Mouse (Mus musculus): ENCODE data around the gene Ano1. TPM values are rescaled to one million over a fixed set of nuclear protein-coding genes. Genes with fewer than 3 reads are reported as not detected.

Gene Ano1
- total and polyA plus RNA-seq, 3 experiments = 0.04 TPM; not detected in 2

GRCm38 (mm10) chr7:144784176-144784575 is 32.4 kb upstream of the Ano1 start:
- no peaks in the 10 kb centered on the region for H3K9me3 ChIP-seq (replicated peaks; ENCODE audit: insufficient read depth, low read length)
- no peaks in the 10 kb centered on the region; a peak in 1 of 4 replicates for H3K36me3 ChIP-seq (ENCODE audit: control insufficient read depth in 1 of 2, insufficient read depth in 2 of 2, low read length in 2 of 2)
- no peak for DNase-seq (ENCODE audit: low read depth, low spot score)
- H3K27me3 ChIP-seq (ENCODE audit: control insufficient read depth in 1 of 2, insufficient read depth in 2 of 2, low read length in 2 of 2) = no peaks in the 10 kb centered on the region
- peaks cover 0 to 8% of the 10 kb centered on the region in 2 experiments; a peak in 2 of 4 replicates for H3K4me1 ChIP-seq (ENCODE audit: control insufficient read depth in 1 of 2, insufficient read depth in 2 of 2, low read length in 2 of 2)
- TF ChIP-seq MAFK (IDR thresholded peaks at IDR 0.05; ENCODE audit: borderline replicate concordance, low read depth, low read length) (no peak), USF2 (IDR thresholded peaks at IDR 0.05; ENCODE audit: borderline replicate concordance in 1 of 2, insufficient read depth in 1 of 2, low read depth in 1 of 2, low read length in 2 of 2) (no peak), TCF12 (IDR thresholded peaks at IDR 0.05; ENCODE audit: low read depth, low read length) (no peak), CHD1 (IDR thresholded peaks at IDR 0.05; ENCODE audit: low read depth, low read length) (no peak)
- H3K9ac ChIP-seq (ENCODE audit: control insufficient read depth, low read depth, low read length, poor library complexity, severe bottlenecking) = no peak overlapping the region
- no peak overlapping the region for H3K27ac ChIP-seq (ENCODE audit: control insufficient read depth, low read depth, low read length)
- no peak overlapping the region for H3K4me3 ChIP-seq (ENCODE audit: control insufficient read depth in 1 of 2, insufficient read depth in 1 of 2, low read depth in 2 of 2, low read length in 2 of 2)
- no peaks in the 10 kb centered on the region for H3K79me2 ChIP-seq (ENCODE audit: control insufficient read depth, insufficient read depth, low read length, poor library complexity)

GRCm38 (mm10) chr7:144782402-144782801 is 30.6 kb upstream of the Ano1 start:
- Histone ChIP-seq H3K27ac (ENCODE audit: control insufficient read depth, low read depth, low read length) (no peak overlapping the region), H3K36me3 (ENCODE audit: control insufficient read depth in 1 of 2, insufficient read depth in 2 of 2, low read length in 2 of 2) (no peaks in the 10 kb centered on the region; a peak in 1 of 4 replicates), H3K4me1 (ENCODE audit: control insufficient read depth in 1 of 2, insufficient read depth in 2 of 2, low read length in 2 of 2) (peaks cover 0 to 8% of the 10 kb centered on the region in 2 experiments; a peak in 2 of 4 replicates), H3K4me3 (ENCODE audit: control insufficient read depth in 1 of 2, insufficient read depth in 1 of 2, low read depth in 2 of 2, low read length in 2 of 2) (no peak overlapping the region), H3K79me2 (ENCODE audit: control insufficient read depth, insufficient read depth, low read length, poor library complexity) (no peaks in the 10 kb centered on the region), H3K9ac (ENCODE audit: control insufficient read depth, low read depth, low read length, poor library complexity, severe bottlenecking) (no peak overlapping the region), H3K9me3 (replicated peaks; ENCODE audit: insufficient read depth, low read length) (no peaks in the 10 kb centered on the region), H3K27me3 (ENCODE audit: control insufficient read depth in 1 of 2, insufficient read depth in 2 of 2, low read length in 2 of 2) (no peaks in the 10 kb centered on the region)
- no peak for DNase-seq (ENCODE audit: low read depth, low spot score)
- TF ChIP-seq USF1 (IDR thresholded peaks at IDR 0.05; ENCODE audit: low read depth, low read length) (no peak), MYB (IDR thresholded peaks at IDR 0.05; ENCODE audit: low read depth, low read length) (no peak), NRF1 (IDR thresholded peaks at IDR 0.05; ENCODE audit: insufficient read depth, low read depth, low read length, poor library complexity, severe bottlenecking) (no peak), RCOR1 (IDR thresholded peaks at IDR 0.05; ENCODE audit: low read depth, low read length) (no peak), CHD2 (IDR thresholded peaks at IDR 0.05; ENCODE audit: low read length) (no peak), MAFK (IDR thresholded peaks at IDR 0.05; ENCODE audit: borderline replicate concordance, low read depth, low read length) (no peak), UBTF (IDR thresholded peaks at IDR 0.05; ENCODE audit: borderline replicate concordance, insufficient read depth, low read depth, low read length) (no peak), ZNF384 (IDR thresholded peaks at IDR 0.05; ENCODE audit: low read depth, low read length) (no peak), E2F4 (IDR thresholded peaks at IDR 0.05; ENCODE audit: borderline replicate concordance, low read depth, low read length) (no peak), GABPA (IDR thresholded peaks at IDR 0.05; ENCODE audit: low read depth, low read length) (no peak), TAL1 (IDR thresholded peaks at IDR 0.05; ENCODE audit: low read length) (no peak), TBP (IDR thresholded peaks at IDR 0.05; ENCODE audit: low read depth, low read length) (no peak), MYC (IDR thresholded peaks at IDR 0.05; ENCODE audit: low read depth, low read length) (no peak), MAX (IDR thresholded peaks at IDR 0.05; ENCODE audit: low read length) (no peak), MAZ (IDR thresholded peaks at IDR 0.05; ENCODE audit: low read depth, low read length) (no peak), ZKSCAN1 (IDR thresholded peaks at IDR 0.05; ENCODE audit: low read depth, low read length) (no peak), CTCF (IDR thresholded peaks at IDR 0.05 in 2 of 3, conservative IDR thresholded peaks at IDR 0.05 in 1 of 3; ENCODE audit: control insufficient read depth in 1 of 3, insufficient read depth in 1 of 3, low read depth in 2 of 3, low read length in 3 of 3, poor library complexity in 1 of 3, severe bottlenecking in 1 of 3) (no peak), TCF12 (IDR thresholded peaks at IDR 0.05; ENCODE audit: low read depth, low read length) (no peak), KAT2A (conservative IDR thresholded peaks at IDR 0.05; ENCODE audit: low read depth, low read length) (no peak), SIN3A (IDR thresholded peaks at IDR 0.05; ENCODE audit: low read length) (no peak)
